Mouse (Mus musculus) neural tube, embryonic 14.5 days (tissue): ENCODE data around the gene Cmip. TPM values are rescaled to one million over a fixed set of nuclear protein-coding genes. Genes with fewer than 3 reads are reported as not detected.
A peak's percentile ranks its signal among the peaks of the same experiment; 100 is the strongest.

Experiments
- ATAC-seq: fragments of 200-750 bp; cut with Nextera tagmentation; 2 replicates; pipeline ENCODE4 v1.8.0; 2017; ENCODE audit warnings: low read depth, mild to moderate bottlenecking, moderate TSS enrichment, moderate library complexity
- H3K27ac ChIP-seq: fragments of 300-500 bp; sonication (generic); 2 replicates; pipeline ENCODE4 v1.5.1; 2014; ENCODE audit warnings: low read depth, mild to moderate bottlenecking, control low read depth, low read length, moderate library complexity, mixed read lengths
- H3K27me3 ChIP-seq: fragments of 300-500 bp; sonication (generic); 2 replicates; pipeline ENCODE4 v1.6.1; 2014; ENCODE audit warnings: low read length; ENCODE audit not compliant: control insufficient read depth, insufficient read depth
- H3K36me3 ChIP-seq: fragments of 300-500 bp; sonication (generic); 2 replicates; pipeline ENCODE4 v1.6.1; 2014; ENCODE audit warnings: low read length, mixed read lengths; ENCODE audit not compliant: control insufficient read depth, insufficient read depth
- H3K4me1 ChIP-seq: fragments of 300-500 bp; sonication (generic); 2 replicates; pipeline ENCODE4 v1.6.1; 2014; ENCODE audit warnings: low read length; ENCODE audit not compliant: control insufficient read depth, insufficient read depth
- H3K4me2 ChIP-seq: fragments of 300-500 bp; sonication (generic); 2 replicates; pipeline ENCODE4 v1.6.1; 2014; ENCODE audit warnings: mild to moderate bottlenecking, low read depth, low read length, control low read depth
- H3K4me3 ChIP-seq: fragments of 300-500 bp; sonication (generic); 2 replicates; pipeline ENCODE4 v1.5.1; 2014; ENCODE audit warnings: low read depth, low read length, control low read depth, mixed read lengths
- H3K9ac ChIP-seq: fragments of 300-500 bp; sonication (generic); replicated peaks from 2 replicates; pipeline ENCODE4 v1.6.1; 2014; ENCODE audit warnings: low read depth, mild to moderate bottlenecking, control low read depth, low read length, mixed read lengths
- H3K9me3 ChIP-seq: fragments of 300-500 bp; sonication (generic); 2 replicates; pipeline ENCODE4 v1.6.1; 2016; ENCODE audit warnings: low read length; ENCODE audit not compliant: control insufficient read depth
- WGBS: fragments of 180-500 bp; shearing (Covaris S2); extraction: QIAGEN DNeasy Blood & Tissue Kit; methylation state at CpG from one replicate; pipeline ENCODE4 v1.1.7; 2014; 5-methylcytosine and 5-hydroxymethylcytosine counted together
- polyA plus RNA-seq: library from polyadenylated mRNA; unstranded; fragments of >200 nt; fragmentation: Nextera tagmentation; extraction: Ambion mirVana; gene quantifications from 2 replicates; pipeline ENCODE4 v1.2.1, GENCODE M21; 2014

Cmip gene
- polyA plus RNA-seq, 1 experiment from 2014 or later, result 135 TPM

- Histone ChIP-seq H3K4me1 (peaks cover 38% of the 10 kb centered on the region), H3K27ac (no peak overlapping the region)
These were observed 25.5 kb downstream of the Cmip start for GRCm38 (mm10) chr8:117282141-117282950.

GRCm38 (mm10) chr8:117284768-117285484, 28.1 kb downstream of the Cmip start:
- ATAC-seq, result no peak
- WGBS, result 87% methylated on average over 8 of the region's 9 CpGs
- Histone ChIP-seq H3K4me3 (no peak overlapping the region), H3K4me2 (no peak overlapping the region), H3K9ac (no peak overlapping the region), H3K27ac (no peak overlapping the region), H3K9me3 (no peaks in the 10 kb centered on the region), H3K36me3 (no peaks in the 10 kb centered on the region), H3K4me1 (peaks cover 17% of the 10 kb centered on the region), H3K27me3 (no peaks in the 10 kb centered on the region)

More at GRCm38 (mm10) chr8:117282141-117282950, 25.5 kb downstream of the Cmip start:
- Histone ChIP-seq H3K36me3 (no peaks in the 10 kb centered on the region), H3K4me3 (no peak overlapping the region), H3K4me2 (no peak overlapping the region), H3K9ac (no peak overlapping the region), H3K27me3 (no peaks in the 10 kb centered on the region), H3K9me3 (no peaks in the 10 kb centered on the region)
- WGBS, result 64% methylated on average over 17 of the region's 17 CpGs
- no peak for ATAC-seq

GRCm38 (mm10) chr8:117287966-117288365, 31.1 kb downstream of the Cmip start:
- Histone ChIP-seq H3K4me1 (peaks cover 21% of the 10 kb centered on the region), H3K27ac (no peak overlapping the region)

GRCm38 (mm10) chr8:117289016-117289415, 32.2 kb downstream of the Cmip start:
- no peak overlapping the region for H3K4me2 ChIP-seq
- no peak overlapping the region for H3K9ac ChIP-seq
- no peak for ATAC-seq
- H3K4me1 ChIP-seq, result peaks cover 21% of the 10 kb centered on the region
- H3K27ac ChIP-seq, result no peak overlapping the region
- H3K36me3 ChIP-seq, result no peaks in the 10 kb centered on the region
- no peak overlapping the region for H3K4me3 ChIP-seq
- 81% methylated on average over 9 of the region's 9 CpGs for WGBS
- no peaks in the 10 kb centered on the region for H3K9me3 ChIP-seq
- no peaks in the 10 kb centered on the region for H3K27me3 ChIP-seq

More at GRCm38 (mm10) chr8:117287966-117288365, 31.1 kb downstream of the Cmip start:
- Histone ChIP-seq H3K9ac (no peak overlapping the region), H3K36me3 (no peaks in the 10 kb centered on the region), H3K4me2 (no peak overlapping the region), H3K9me3 (no peaks in the 10 kb centered on the region), H3K4me3 (no peak overlapping the region), H3K27me3 (no peaks in the 10 kb centered on the region)
- ATAC-seq, result no peak
- 76% methylated on average over 8 of the region's 8 CpGs for whole genome bisulfite sequencing

- H3K4me2 ChIP-seq, result no peak overlapping the region
- 81% methylated on average over 7 of the region's 7 CpGs for WGBS
- peaks cover 28% of the 10 kb centered on the region for H3K4me1 ChIP-seq
These were observed 33.6 kb downstream of the Cmip start for GRCm38 (mm10) chr8:117290506-117290905.

GRCm38 (mm10) chr8:117292262-117292661, 35.4 kb downstream of the Cmip start:
- ATAC-seq, result peak; percentile 41; the same call in 1 of the 2 replicates
- no peak overlapping the region for H3K27ac ChIP-seq
- no peaks in the 10 kb centered on the region for H3K27me3 ChIP-seq
- H3K4me2 ChIP-seq, result no peak overlapping the region
- no peak overlapping the region for H3K9ac ChIP-seq
- WGBS, result 27% methylated on average over 8 of the region's 8 CpGs
- H3K9me3 ChIP-seq, result no peaks in the 10 kb centered on the region
- H3K36me3 ChIP-seq, result no peaks in the 10 kb centered on the region
- no peak overlapping the region for H3K4me3 ChIP-seq
- peaks cover 28% of the 10 kb centered on the region for H3K4me1 ChIP-seq

More at GRCm38 (mm10) chr8:117290506-117290905, 33.6 kb downstream of the Cmip start:
- Histone ChIP-seq H3K9me3 (no peaks in the 10 kb centered on the region), H3K9ac (no peak overlapping the region), H3K36me3 (no peaks in the 10 kb centered on the region), H3K27me3 (no peaks in the 10 kb centered on the region), H3K4me3 (no peak overlapping the region), H3K27ac (no peak overlapping the region)
- no peak for ATAC-seq

- Histone ChIP-seq H3K9ac (no peak overlapping the region), H3K4me2 (no peak overlapping the region), H3K4me1 (peaks cover 41% of the 10 kb centered on the region), H3K36me3 (no peaks in the 10 kb centered on the region), H3K9me3 (no peaks in the 10 kb centered on the region), H3K4me3 (no peak overlapping the region), H3K27ac (no peak overlapping the region), H3K27me3 (no peaks in the 10 kb centered on the region)
- ATAC-seq, result no peak
- 74% methylated on average over 10 of the region's 10 CpGs for WGBS
These were observed 37.9 kb downstream of the Cmip start for GRCm38 (mm10) chr8:117294812-117295211.

- no peak for ATAC-seq
- Histone ChIP-seq H3K27ac (no peak overlapping the region), H3K4me1 (peaks cover 33% of the 10 kb centered on the region)
These were observed 41.2 kb downstream of the Cmip start for GRCm38 (mm10) chr8:117297913-117298518.

GRCm38 (mm10) chr8:117299204-117299603, 42.3 kb downstream of the Cmip start:
- no peak overlapping the region for H3K9ac ChIP-seq

More at GRCm38 (mm10) chr8:117297913-117298518, 41.2 kb downstream of the Cmip start:
- no peak overlapping the region for H3K4me3 ChIP-seq
- H3K9me3 ChIP-seq, result no peaks in the 10 kb centered on the region
- no peak overlapping the region for H3K4me2 ChIP-seq
- H3K27me3 ChIP-seq, result no peaks in the 10 kb centered on the region
- H3K36me3 ChIP-seq, result no peaks in the 10 kb centered on the region
- no peak overlapping the region for H3K9ac ChIP-seq
- 83% methylated on average over 12 of the region's 12 CpGs for WGBS

More at GRCm38 (mm10) chr8:117299204-117299603, 42.3 kb downstream of the Cmip start:
- 82% methylated on average over 10 of the region's 10 CpGs for WGBS
- Histone ChIP-seq H3K4me1 (peaks cover 38% of the 10 kb centered on the region), H3K4me2 (no peak overlapping the region), H3K36me3 (no peaks in the 10 kb centered on the region), H3K4me3 (no peak overlapping the region), H3K9me3 (no peaks in the 10 kb centered on the region), H3K27ac (no peak overlapping the region), H3K27me3 (no peaks in the 10 kb centered on the region)
- no peak for ATAC-seq
